In the genomic region with DNA sequence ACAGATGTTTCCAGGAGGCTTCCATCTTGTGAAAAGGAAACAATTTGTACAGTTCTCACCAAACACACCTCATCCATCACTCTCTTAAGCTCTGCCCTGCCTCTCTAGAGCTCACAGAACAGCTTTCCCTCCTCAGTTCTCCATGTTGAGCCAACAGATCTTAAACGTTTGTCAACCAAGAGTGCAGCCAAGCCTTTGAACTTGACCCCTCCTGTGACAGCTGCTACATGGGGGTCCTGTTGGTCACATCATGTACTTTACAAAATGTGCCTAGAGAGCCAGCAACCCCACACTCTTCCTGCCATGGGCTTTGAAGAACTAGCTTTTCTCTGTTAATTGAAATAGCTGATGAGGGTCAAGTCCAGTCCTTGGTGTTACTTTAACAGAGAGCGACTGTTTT, we compare ENCODE assay signal across 11 mouse cellular contexts.
DNase-seq lines count a peak whose midpoint lies in the region.
"Had no signal": no experiment of that assay in that cellular context is flagged by ENCODE, and none has a peak within 500 bp of the region (broad histone marks: within the 10 kb centered on the region; RNA-seq: fewer than 3 reads in every experiment).

No protein-coding gene starts in this region.

- intact Hi-C loops in heart, postnatal 25 days (cut with DNase I): no loop called here

- no peaks in the 10 kb centered on the region for H3K9me3 ChIP-seq in embryonic facial prominence, embryonic 10.5 days
- H3K9me3 ChIP-seq: liver, embryonic 15.5 days had no signal

- H3K27ac ChIP-seq in embryonic facial prominence, embryonic 10.5 days (replicated peaks): no peak overlapping the region
- H3K27ac ChIP-seq: liver, embryonic 15.5 days had no signal

- DNase-seq in adrenal gland, postnatal 14 days: peak; percentile 9
- no peak for DNase-seq in adrenal gland, postnatal 10 days
- DNase-seq in embryonic facial prominence, embryonic 10.5 days (ENCODE audit: low spot score): peak; percentile 11
- DNase-seq in kidney, postnatal 14 days: peak; percentile 83
- DNase-seq in lung, postnatal 14 days: peak; percentile 77
- no peak for DNase-seq in thymus, postnatal 25 days
- DNase-seq in heart, postnatal 25 days (ENCODE audit: low spot score): no peak
- no peak for DNase-seq in layer of hippocampus, postnatal 36 days
- DNase-seq: gastrocnemius, postnatal 25 days; heart, postnatal 36 days had no signal

- H3K36me3 ChIP-seq in embryonic facial prominence, embryonic 10.5 days (replicated peaks): no peaks in the 10 kb centered on the region
- H3K36me3 ChIP-seq: liver, embryonic 15.5 days had no signal

- 60% methylated on average over 2 of the region's 2 CpGs for WGBS in embryonic facial prominence, embryonic 10.5 days

- H3K27me3 ChIP-seq in embryonic facial prominence, embryonic 10.5 days (replicated peaks; ENCODE audit: low read depth, poor library complexity, severe bottlenecking): no peaks in the 10 kb centered on the region
- H3K27me3 ChIP-seq: liver, embryonic 15.5 days had no signal

- no peak overlapping the region for H3K4me3 ChIP-seq in embryonic facial prominence, embryonic 10.5 days
- H3K4me3 ChIP-seq: liver, embryonic 15.5 days had no signal

- no peaks in the 10 kb centered on the region for H3K4me1 ChIP-seq in embryonic facial prominence, embryonic 10.5 days
- H3K4me1 ChIP-seq: liver, embryonic 15.5 days had no signal

Comparison
In these comparisons a context has a peak if more than half of its experiments do, and no peak if none do; other contexts are left out.
1. DNase-seq: peak in adrenal gland, postnatal 14 days (single experiment), embryonic facial prominence, embryonic 10.5 days (single experiment), kidney, postnatal 14 days (single experiment) and lung, postnatal 14 days (single experiment); none in adrenal gland, postnatal 10 days (single experiment), thymus, postnatal 25 days (single experiment), heart, postnatal 25 days (single experiment) and layer of hippocampus, postnatal 36 days (0 of 2).